Mouse (Mus musculus) cerebellum, adult 2 months (tissue): ENCODE measurements at regions not wholly inside any gene's neighbourhood (a gene's known extent, or its start where the extent isn't known, plus 50 kb on each side); places are given as distances from the start of the nearest gene placed in this dataset.

Source experiments
- CTCF ChIP-seq: fragments of 200-500 bp; IDR thresholded peaks from 2 replicates; pipeline ENCODE4 v1.5.1; 2011; ENCODE audit warnings: low read depth, mild to moderate bottlenecking, control low read depth, low read length, moderate library complexity, borderline replicate concordance; ENCODE audit not compliant: insufficient read depth
- POLR2A ChIP-seq: fragments of 200-500 bp; IDR thresholded peaks from 2 replicates; pipeline ENCODE4 v1.6.1; 2011; ENCODE audit warnings: low read length, control low read depth, borderline replicate concordance; ENCODE audit not compliant: insufficient read depth

DNA sequence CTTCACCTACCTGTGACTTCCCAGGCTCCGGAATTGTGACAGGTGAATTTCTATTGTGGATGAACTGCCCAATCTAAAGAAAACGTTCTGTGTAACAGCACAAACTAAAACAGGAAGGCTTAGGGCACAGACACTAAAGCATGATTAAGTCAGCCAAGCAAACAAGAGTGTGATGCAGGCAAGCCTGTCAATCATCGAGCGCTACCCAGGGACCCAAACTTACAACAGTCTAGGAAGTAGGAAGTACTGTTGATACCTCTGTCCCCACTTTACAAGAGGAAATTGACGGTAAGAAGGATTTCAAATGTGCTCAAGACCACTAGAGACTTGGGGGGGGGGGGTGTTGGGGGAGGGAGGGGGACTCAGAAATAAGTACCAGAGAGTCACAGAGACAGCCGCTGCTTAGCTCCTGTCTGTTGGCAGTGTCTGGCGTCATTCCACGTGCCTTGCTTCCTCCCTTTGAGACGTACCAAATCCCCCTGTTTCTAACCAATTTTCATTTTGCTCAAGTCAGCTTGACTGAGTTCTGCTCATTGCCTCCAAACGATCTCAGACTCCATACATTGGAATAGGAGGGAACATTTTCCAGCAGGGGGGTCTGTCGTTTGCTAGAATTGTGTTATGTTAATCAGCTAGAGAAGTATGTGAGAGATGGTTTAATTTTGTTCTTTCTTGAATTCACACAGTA is 106.7 kb downstream of the Bdh1 start:
- TF ChIP-seq CTCF (no peak), POLR2A (no peak)
